ENCODE assay signal across 20 mouse cellular contexts in the genomic region with DNA sequence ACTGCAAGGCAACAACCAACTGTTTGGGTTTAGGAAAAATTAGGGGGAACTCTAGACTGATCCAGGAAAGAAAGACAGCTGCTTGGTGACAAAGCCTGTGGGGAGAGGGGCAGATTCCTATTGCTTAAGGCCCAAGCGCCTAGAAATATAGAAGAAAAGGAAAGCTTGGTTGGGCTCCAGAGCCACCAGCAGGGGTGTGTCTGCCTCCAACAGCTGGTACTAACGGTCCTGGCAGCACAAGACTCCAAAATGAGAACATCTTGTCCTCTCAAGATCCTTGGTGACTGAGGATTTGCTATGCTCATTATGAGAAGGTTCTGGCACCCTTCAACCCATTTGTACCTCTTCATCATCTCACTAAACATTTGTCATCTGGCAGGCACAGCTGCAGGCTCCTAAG. TPM values are rescaled to one million over a fixed set of nuclear protein-coding genes. Genes with fewer than 3 reads are reported as not detected.
DNase-seq lines count a peak whose midpoint lies in the region; ATAC-seq and TF ChIP-seq lines count a peak whose summit lies in the region.
"Had no signal": no experiment of that assay in that cellular context is flagged by ENCODE, and none has a peak within 500 bp of the region (broad histone marks: within the 10 kb centered on the region; RNA-seq: fewer than 3 reads in every experiment).

No protein-coding gene starts in this region.

- ATAC-seq in embryonic facial prominence, embryonic 14.5 days (ENCODE audit: low read depth) = peak; percentile 36; the same call in 1 of the 2 replicates
- no peak for ATAC-seq in hindbrain, postnatal 0 days
- ATAC-seq in hindbrain, embryonic 11.5 days (ENCODE audit: low FRiP score) = no peak
- ATAC-seq: Patski had no signal

- no peaks in the 10 kb centered on the region for H3K9me3 ChIP-seq in embryonic facial prominence, embryonic 14.5 days (ENCODE audit: control insufficient read depth, low read length)
- no peaks in the 10 kb centered on the region for H3K9me3 ChIP-seq in embryonic facial prominence, embryonic 10.5 days
- no peaks in the 10 kb centered on the region for H3K9me3 ChIP-seq in hindbrain, postnatal 0 days (ENCODE audit: low read length)
- H3K9me3 ChIP-seq in hindbrain, embryonic 11.5 days (ENCODE audit: control insufficient read depth, low read length) = no peaks in the 10 kb centered on the region
- no peaks in the 10 kb centered on the region for H3K9me3 ChIP-seq in limb, embryonic 10.5 days (replicated peaks)
- H3K9me3 ChIP-seq: heart, embryonic 12.5 days; neural tube, embryonic 12.5 days had no signal

- H3K27me3 ChIP-seq in embryonic facial prominence, embryonic 14.5 days (replicated peaks; ENCODE audit: control insufficient read depth, insufficient read depth, low read length) = no peaks in the 10 kb centered on the region; the same call in 1 of the 2 replicates
- H3K27me3 ChIP-seq in embryonic facial prominence, embryonic 10.5 days (replicated peaks; ENCODE audit: low read depth, poor library complexity, severe bottlenecking) = peaks cover 15% of the 10 kb centered on the region
- no peaks in the 10 kb centered on the region for H3K27me3 ChIP-seq in hindbrain, postnatal 0 days (ENCODE audit: insufficient read depth, low read length)
- no peaks in the 10 kb centered on the region for H3K27me3 ChIP-seq in hindbrain, embryonic 11.5 days (ENCODE audit: control insufficient read depth, insufficient read depth, low read length)
- peaks cover 13% of the 10 kb centered on the region; the same call in 1 of the 2 replicates for H3K27me3 ChIP-seq in limb, embryonic 10.5 days (ENCODE audit: low read depth, poor library complexity, severe bottlenecking)
- H3K27me3 ChIP-seq: heart, embryonic 12.5 days; neural tube, embryonic 12.5 days had no signal

- H3K4me1 ChIP-seq in embryonic facial prominence, embryonic 14.5 days (ENCODE audit: control insufficient read depth, insufficient read depth, low read length) = peaks cover 13% of the 10 kb centered on the region
- peaks cover 8% of the 10 kb centered on the region; the same call in 1 of the 2 replicates for H3K4me1 ChIP-seq in embryonic facial prominence, embryonic 10.5 days
- no peaks in the 10 kb centered on the region for H3K4me1 ChIP-seq in hindbrain, postnatal 0 days (ENCODE audit: insufficient read depth, low read length)
- no peaks in the 10 kb centered on the region for H3K4me1 ChIP-seq in hindbrain, embryonic 11.5 days (replicated peaks; ENCODE audit: control insufficient read depth, insufficient read depth, low read length)
- peaks cover 44% of the 10 kb centered on the region for H3K4me1 ChIP-seq in limb, embryonic 10.5 days
- H3K4me1 ChIP-seq: neural tube, embryonic 12.5 days had no signal

- H3K27ac ChIP-seq in embryonic facial prominence, embryonic 14.5 days (replicated peaks; ENCODE audit: low read depth, low read length) = no peak overlapping the region
- H3K27ac ChIP-seq in embryonic facial prominence, embryonic 10.5 days (replicated peaks) = no peak overlapping the region
- H3K27ac ChIP-seq in hindbrain, postnatal 0 days = no peak overlapping the region
- no peak overlapping the region for H3K27ac ChIP-seq in hindbrain, embryonic 11.5 days (ENCODE audit: low read depth, low read length)
- peak overlapping the region; percentile 19; the same call in 1 of the 2 replicates for H3K27ac ChIP-seq in limb, embryonic 10.5 days
- H3K27ac ChIP-seq: neural tube, embryonic 12.5 days had no signal

- H3K9ac ChIP-seq in embryonic facial prominence, embryonic 14.5 days (ENCODE audit: low read depth, low read length) = no peak overlapping the region
- no peak overlapping the region for H3K9ac ChIP-seq in hindbrain, postnatal 0 days (replicated peaks; ENCODE audit: low read length)
- no peak overlapping the region for H3K9ac ChIP-seq in hindbrain, embryonic 11.5 days (ENCODE audit: low read depth, low read length)
- H3K9ac ChIP-seq: heart, embryonic 12.5 days; neural tube, embryonic 12.5 days had no signal

- no peak for DNase-seq in embryonic facial prominence, embryonic 14.5 days (ENCODE audit: low spot score)
- DNase-seq in embryonic facial prominence, embryonic 10.5 days (ENCODE audit: low spot score) = no peak
- peak; percentile 17 for DNase-seq in hindbrain, postnatal 0 days (ENCODE audit: low spot score)
- DNase-seq in hindbrain, embryonic 11.5 days (ENCODE audit: low spot score) = no peak
- no peak for DNase-seq in limb, embryonic 10.5 days (ENCODE audit: low spot score)
- peak; percentile 18 for DNase-seq in lung, postnatal 25 days (ENCODE audit: low spot score)
- DNase-seq in embryo, embryonic 11 days = no peak
- DNase-seq in layer of hippocampus, adult 18-20 months (ENCODE audit: low spot score in 2 of 2) = no peak
- DNase-seq: kidney, postnatal 36 days; midbrain, embryonic 14.5 days; spleen, adult 18-20 months had no signal

- no peak overlapping the region for H3K4me2 ChIP-seq in embryonic facial prominence, embryonic 14.5 days (ENCODE audit: low read depth, low read length)
- H3K4me2 ChIP-seq in hindbrain, postnatal 0 days (ENCODE audit: low read depth, low read length) = no peak overlapping the region
- no peak overlapping the region for H3K4me2 ChIP-seq in hindbrain, embryonic 11.5 days (replicated peaks; ENCODE audit: low read depth, low read length)
- H3K4me2 ChIP-seq: heart, embryonic 12.5 days; neural tube, embryonic 12.5 days had no signal

- TF ChIP-seq CTCF in hindbrain, postnatal 0 days (IDR thresholded peaks at IDR 0.05; ENCODE audit: low read depth) = no peak

- H3K4me3 ChIP-seq in embryonic facial prominence, embryonic 14.5 days (ENCODE audit: low read depth, low read length) = no peak overlapping the region
- H3K4me3 ChIP-seq in embryonic facial prominence, embryonic 10.5 days = no peak overlapping the region
- H3K4me3 ChIP-seq in hindbrain, postnatal 0 days (ENCODE audit: low read length) = no peak overlapping the region
- H3K4me3 ChIP-seq in hindbrain, embryonic 11.5 days (ENCODE audit: low read depth, low read length) = no peak overlapping the region
- H3K4me3 ChIP-seq in limb, embryonic 10.5 days = no peak overlapping the region
- H3K4me3 ChIP-seq: heart, embryonic 12.5 days; neural tube, embryonic 12.5 days had no signal

- 55% methylated on average over 2 of the region's 2 CpGs for WGBS in embryonic facial prominence, embryonic 14.5 days
- WGBS in embryonic facial prominence, embryonic 10.5 days = 79% methylated on average over 2 of the region's 2 CpGs
- 49% methylated on average over 2 of the region's 2 CpGs for WGBS in hindbrain, postnatal 0 days
- 61% methylated on average over 2 of the region's 2 CpGs for WGBS in hindbrain, embryonic 11.5 days
- WGBS in limb, embryonic 10.5 days = 69% methylated on average over 2 of the region's 2 CpGs

- no peaks in the 10 kb centered on the region for H3K36me3 ChIP-seq in embryonic facial prominence, embryonic 14.5 days (ENCODE audit: control insufficient read depth, insufficient read depth, low read length)
- no peaks in the 10 kb centered on the region for H3K36me3 ChIP-seq in embryonic facial prominence, embryonic 10.5 days (replicated peaks)
- H3K36me3 ChIP-seq in hindbrain, postnatal 0 days (ENCODE audit: insufficient read depth, low read length) = no peaks in the 10 kb centered on the region
- H3K36me3 ChIP-seq in hindbrain, embryonic 11.5 days (ENCODE audit: control insufficient read depth, insufficient read depth, low read length) = no peaks in the 10 kb centered on the region
- no peaks in the 10 kb centered on the region for H3K36me3 ChIP-seq in limb, embryonic 10.5 days
- H3K36me3 ChIP-seq: heart, embryonic 12.5 days; neural tube, embryonic 12.5 days had no signal

RNA-seq across cellular contexts. Expression of a gene that starts 26.1 kb away (rescaled TPM):
- polyA plus RNA-seq in embryonic facial prominence, embryonic 14.5 days (2014; fragmentation: Nextera tagmentation; extraction: Ambion mirVana) = 13.7 and 13.9 TPM in 2 replicates
- 4.1 and 4.8 TPM in 2 replicates for polyA plus RNA-seq in embryonic facial prominence, embryonic 10.5 days (2016; fragmentation: Nextera tagmentation; extraction: Ambion mirVana)
- not detected in 2 replicates for total RNA-seq in hindbrain, postnatal 0 days (2014; rRNA removed)
- 0.45 TPM in 1 of 2 replicates, not detected in the other for polyA plus RNA-seq in hindbrain, postnatal 0 days (2015; fragmentation: Nextera tagmentation; extraction: Ambion mirVana)
- polyA plus RNA-seq in hindbrain, embryonic 11.5 days (2014; fragmentation: Nextera tagmentation; extraction: Ambion mirVana) = 1.4 and 2.6 TPM in 2 replicates
- 7.7 and 10.2 TPM in 2 replicates for polyA plus RNA-seq in limb, embryonic 10.5 days (2016; fragmentation: Nextera tagmentation; extraction: Ambion mirVana)
- total RNA-seq in layer of hippocampus, adult 18-20 months (2021) = not detected
- total RNA-seq: adrenal gland, adult 18-20 months; layer of hippocampus, postnatal 25 days had no signal
- polyA plus RNA-seq: urinary bladder, adult 2 months had no signal

RNA-seq across cellular contexts. Expression of a gene that starts 55.8 kb away (rescaled TPM):
- polyA plus RNA-seq in embryonic facial prominence, embryonic 14.5 days (2014; fragmentation: Nextera tagmentation; extraction: Ambion mirVana) = 18.2 and 19.9 TPM in 2 replicates
- polyA plus RNA-seq in embryonic facial prominence, embryonic 10.5 days (2016; fragmentation: Nextera tagmentation; extraction: Ambion mirVana) = 6.7 and 7.8 TPM in 2 replicates
- total RNA-seq in hindbrain, postnatal 0 days (2014; rRNA removed) = 1.8 and 3.1 TPM in 2 replicates
- polyA plus RNA-seq in hindbrain, postnatal 0 days (2015; fragmentation: Nextera tagmentation; extraction: Ambion mirVana) = 2.6 and 3.0 TPM in 2 replicates
- 7.9 and 8.0 TPM in 2 replicates for polyA plus RNA-seq in hindbrain, embryonic 11.5 days (2014; fragmentation: Nextera tagmentation; extraction: Ambion mirVana)
- polyA plus RNA-seq in limb, embryonic 10.5 days (2016; fragmentation: Nextera tagmentation; extraction: Ambion mirVana) = 6.8 and 10.3 TPM in 2 replicates
- total RNA-seq in layer of hippocampus, adult 18-20 months (2021) = 1 to 10 TPM; 2.6 to 3.4 TPM

RNA-seq across cellular contexts. Expression of a gene that starts 59.4 kb away (rescaled TPM):
- not detected in 2 replicates for polyA plus RNA-seq in embryonic facial prominence, embryonic 14.5 days (2014; fragmentation: Nextera tagmentation; extraction: Ambion mirVana)
- not detected in 2 replicates for polyA plus RNA-seq in embryonic facial prominence, embryonic 10.5 days (2016; fragmentation: Nextera tagmentation; extraction: Ambion mirVana)
- not detected in 2 replicates for total RNA-seq in hindbrain, postnatal 0 days (2014; rRNA removed)
- polyA plus RNA-seq in hindbrain, postnatal 0 days (2015; fragmentation: Nextera tagmentation; extraction: Ambion mirVana) = not detected in 2 replicates
- polyA plus RNA-seq in hindbrain, embryonic 11.5 days (2014; fragmentation: Nextera tagmentation; extraction: Ambion mirVana) = not detected in 2 replicates
- polyA plus RNA-seq in limb, embryonic 10.5 days (2016; fragmentation: Nextera tagmentation; extraction: Ambion mirVana) = not detected in 2 replicates
- total RNA-seq in layer of hippocampus, adult 18-20 months (2021) = not detected
- total RNA-seq: adrenal gland, adult 18-20 months; layer of hippocampus, postnatal 25 days had no signal
- polyA plus RNA-seq: embryonic facial prominence, embryonic 11.5 days; forebrain, embryonic 11.5 days; heart, embryonic 12.5 days; limb, embryonic 11.5 days; midbrain, embryonic 14.5 days; neural tube, embryonic 12.5 days; Patski; urinary bladder, adult 2 months had no signal

Comparison
In these comparisons a context has a peak if more than half of its experiments do, and no peak if none do; other contexts are left out.
1. DNase-seq: peak in hindbrain, postnatal 0 days (single experiment) and lung, postnatal 25 days (single experiment); none in embryonic facial prominence, embryonic 14.5 days (single experiment), embryonic facial prominence, embryonic 10.5 days (single experiment), hindbrain, embryonic 11.5 days (single experiment), limb, embryonic 10.5 days (single experiment), embryo, embryonic 11 days (single experiment) and layer of hippocampus, adult 18-20 months (0 of 2).